Mouse (Mus musculus) CH12.LX (cell line): ENCODE data around the gene Cmbl.

Experiments
- CTCF ChIP-seq, 2 experiments: IDR thresholded peaks in 1 of 2; conservative IDR thresholded peaks in 1 of 2; 2 replicates each; pipeline ENCODE4 v1.5.1; 2011 to 2012; ENCODE audit warnings: low read depth in 2 of 2, low read length in 2 of 2, improper control_type of control experiment in 1 of 2, inconsistent platforms in 1 of 2, mild to moderate bottlenecking in 1 of 2, moderate library complexity in 1 of 2
- EP300 ChIP-seq: IDR thresholded peaks from 2 replicates; pipeline ENCODE4 v1.6.1; 2011; ENCODE audit warnings: low read length, improper control_type of control experiment
- KAT2A ChIP-seq: IDR thresholded peaks from 2 replicates; pipeline ENCODE4 v1.6.1; 2012; ENCODE audit warnings: low read length, improper control_type of control experiment, inconsistent platforms; ENCODE audit not compliant: insufficient replicate concordance
- MYC ChIP-seq: IDR thresholded peaks from 2 replicates; pipeline ENCODE4 v1.6.1; 2011; ENCODE audit warnings: low read depth, mild to moderate bottlenecking, improper control_type of control experiment, low read length
- NELFE ChIP-seq: IDR thresholded peaks from 2 replicates; pipeline ENCODE4 v1.6.1; 2011; ENCODE audit warnings: low read depth, low read length, improper control_type of control experiment
- NRF1 ChIP-seq: IDR thresholded peaks from 2 replicates; pipeline ENCODE4 v1.6.1; 2014; ENCODE audit warnings: low read depth, mild to moderate bottlenecking, inconsistent platforms, low read length, improper control_type of control experiment, moderate library complexity
- POLR2A ChIP-seq: IDR thresholded peaks from 2 replicates; pipeline ENCODE4 v1.6.1; 2011; ENCODE audit warnings: low read depth, mild to moderate bottlenecking, improper control_type of control experiment, low read length
- POLR2AphosphoS2 ChIP-seq: IDR thresholded peaks from 2 replicates; pipeline ENCODE4 v1.6.1; 2011; ENCODE audit warnings: low read depth, low read length, improper control_type of control experiment
- RCOR1 ChIP-seq: conservative IDR thresholded peaks from 2 replicates; pipeline ENCODE4 v1.6.1; 2012; ENCODE audit warnings: low read depth, mild to moderate bottlenecking, inconsistent platforms, low read length, improper control_type of control experiment
- ZC3H11A ChIP-seq: IDR thresholded peaks from 2 replicates; pipeline ENCODE4 v1.6.1; 2012; ENCODE audit warnings: low read depth, mild to moderate bottlenecking, inconsistent platforms, low read length, improper control_type of control experiment
- ZKSCAN1 ChIP-seq: IDR thresholded peaks from 2 replicates; pipeline ENCODE4 v1.6.1; 2012; ENCODE audit warnings: low read depth, inconsistent platforms, low read length, improper control_type of control experiment, borderline replicate concordance

DNA sequence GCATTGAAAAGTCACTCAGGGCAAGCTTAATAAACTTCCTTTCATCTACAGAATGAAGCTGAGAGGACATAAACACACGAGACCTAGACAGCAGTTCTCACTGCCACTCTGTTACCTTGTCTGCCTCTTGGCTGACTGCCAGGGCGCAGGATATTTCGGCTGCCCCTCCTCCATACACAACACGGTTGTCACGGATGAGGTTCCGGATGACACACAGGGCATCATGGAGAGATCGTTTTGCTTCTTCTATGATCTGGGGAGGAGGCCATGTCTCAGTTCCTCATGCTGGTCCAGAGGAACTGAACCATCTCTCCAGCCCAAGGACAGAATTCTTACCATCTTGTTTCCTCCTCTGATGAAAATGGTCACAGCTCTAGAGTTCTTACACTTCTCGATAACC is 27.3 kb downstream of the Cmbl start:
- TF ChIP-seq POLR2A (no peak), RCOR1 (no peak), CTCF (conservative IDR thresholded peaks at IDR 0.05 in 1 of 2, IDR thresholded peaks at IDR 0.05 in 1 of 2; ENCODE audit: low read depth in 2 of 2, low read length in 2 of 2) (no peak), NELFE (no peak), EP300 (no peak), MYC (no peak), NRF1 (no peak), ZC3H11A (no peak), KAT2A (no peak), ZKSCAN1 (no peak), POLR2AphosphoS2 (no peak)
